Mouse (Mus musculus) forelimb bud, embryonic 11.5 days (tissue): Measurements from ENCODE around the gene Tmem200a.

Source experiments
- DNase-seq: peaks from one replicate; pipeline ENCODE4 v3.0.0-alpha.2; 2012; ENCODE audit warnings: low read depth, low spot score

Gene Tmem200a

DNA sequence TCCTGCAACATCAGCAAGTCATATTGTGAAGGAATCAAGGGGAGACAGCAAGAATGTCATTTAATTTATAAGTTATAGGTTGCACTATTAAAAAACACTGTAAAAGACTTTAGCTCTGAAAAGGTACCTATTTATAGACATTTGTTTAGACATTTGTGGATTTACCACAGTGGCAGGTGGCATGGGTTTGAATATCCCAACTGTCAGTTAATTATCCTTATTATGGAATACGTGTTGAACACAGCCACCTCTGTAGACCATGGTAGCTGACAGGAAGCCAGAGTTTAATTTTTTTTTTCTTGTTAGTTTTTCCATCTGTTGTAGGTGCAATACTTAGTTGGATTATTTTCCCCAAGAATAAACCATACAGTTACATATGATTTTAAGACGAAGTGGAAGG is 194.3 kb downstream of the Tmem200a start:
- DNase-seq: no peak

DNA sequence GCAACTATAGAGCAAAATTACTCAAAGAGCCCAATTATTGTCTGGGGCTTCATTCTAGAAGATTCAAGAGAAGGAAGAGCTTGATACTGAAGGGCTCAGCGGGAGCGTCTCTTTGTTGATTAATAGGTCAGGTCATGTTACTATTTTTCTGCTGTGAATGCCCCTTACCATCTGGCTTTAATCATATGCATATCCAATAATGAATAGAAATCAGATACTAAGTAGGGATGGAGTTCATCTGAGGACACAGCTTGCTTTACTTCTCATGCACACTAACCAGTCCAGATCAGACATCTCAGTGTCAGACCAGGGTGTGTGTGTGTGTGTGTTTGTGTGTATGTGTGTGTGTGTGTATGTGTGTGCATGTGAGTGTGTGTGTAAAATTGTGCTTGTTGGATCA is 201.1 kb downstream of the Tmem200a start:
- DNase-seq: no peak

DNA sequence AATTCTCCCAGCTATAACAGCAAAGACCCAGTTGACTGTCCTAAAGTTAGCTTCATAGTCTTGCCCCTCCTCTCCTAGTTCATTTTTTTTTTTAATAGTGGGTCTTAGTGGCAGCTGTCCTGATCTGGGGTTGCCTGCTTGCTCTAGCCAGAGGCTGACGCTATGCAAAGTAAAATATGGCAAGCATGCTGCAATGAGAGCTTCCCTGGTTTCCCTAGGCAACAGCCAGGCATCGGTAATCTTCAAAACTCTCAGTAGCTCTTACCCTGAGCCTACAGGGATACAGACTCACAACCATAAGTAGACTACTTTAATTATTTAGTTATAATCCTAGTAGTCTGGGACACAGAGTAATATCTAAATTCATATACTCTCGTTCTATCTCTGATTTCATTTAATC is 202.0 kb downstream of the Tmem200a start:
- no peak for DNase-seq

DNA sequence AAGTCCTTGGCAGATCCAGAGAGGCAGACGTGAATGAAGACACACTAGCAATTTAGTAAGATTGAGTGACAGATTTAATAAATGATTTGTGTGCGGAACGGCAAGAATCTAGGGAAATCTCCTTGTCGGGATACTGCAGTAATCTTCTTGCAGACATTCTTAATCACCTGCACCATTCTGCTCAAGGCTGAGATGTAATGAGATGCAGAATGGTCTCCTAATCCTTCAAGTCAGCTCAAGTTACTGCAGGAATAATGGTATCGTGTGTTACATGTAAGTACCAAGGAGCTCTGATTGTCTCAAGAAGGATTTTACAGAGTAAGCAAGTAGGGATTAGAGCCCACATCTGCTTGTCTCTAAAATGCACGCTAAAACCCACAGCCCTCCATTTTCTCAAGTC is 210.1 kb downstream of the Tmem200a start:
- no peak for DNase-seq
